Mouse (Mus musculus): ENCODE results near the gene Gmppb. TPM values are rescaled to one million over a fixed set of nuclear protein-coding genes. Genes with fewer than 3 reads are reported as not detected.
A peak's percentile ranks its signal among the peaks of the same experiment; 100 is the strongest.

Gmppb gene
- polyA plus RNA-seq, 1 experiment from 2014 or later = 61.8 TPM

DNA sequence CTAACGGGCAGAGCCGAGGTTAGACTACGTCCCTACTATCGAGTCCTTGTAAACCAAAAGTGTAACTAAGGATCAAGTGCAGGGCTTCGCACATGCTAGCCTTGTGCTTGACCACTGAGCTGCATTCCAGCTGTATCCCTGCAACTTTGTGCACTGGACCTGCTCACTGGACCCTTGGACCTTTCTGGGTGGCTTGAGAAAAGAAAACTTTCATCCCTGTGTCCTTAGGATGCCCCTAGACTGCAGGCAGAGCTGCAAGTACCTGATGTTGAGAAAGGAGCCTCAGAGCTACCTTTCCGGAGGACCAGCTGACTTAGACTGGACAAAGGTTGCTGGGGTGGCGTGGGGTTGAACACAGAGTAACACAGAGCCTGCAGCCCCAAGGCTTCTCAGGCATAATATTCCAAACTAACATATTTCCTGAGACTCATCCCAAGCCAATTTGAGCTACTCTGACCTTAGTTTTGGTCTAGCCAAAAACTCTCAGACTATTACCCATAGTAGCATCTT lies 41.6 kb downstream of the Gmppb start:
- Histone ChIP-seq H3K4me1 (replicated peaks) (peaks cover 13% of the 10 kb centered on the region; the same call in 1 of the 2 replicates), H3K4me3 (replicated peaks) (no peak overlapping the region), H3K36me3 (peaks cover 36% of the 10 kb centered on the region), H3K27ac (no peak overlapping the region), H3K27me3 (replicated peaks) (no peaks in the 10 kb centered on the region), H3K9ac (no peak overlapping the region), H3K4me2 (replicated peaks) (no peak overlapping the region), H3K9me3 (no peaks in the 10 kb centered on the region)
- no peak for ATAC-seq
- WGBS = 97% methylated on average over 7 of the region's 7 CpGs

DNA sequence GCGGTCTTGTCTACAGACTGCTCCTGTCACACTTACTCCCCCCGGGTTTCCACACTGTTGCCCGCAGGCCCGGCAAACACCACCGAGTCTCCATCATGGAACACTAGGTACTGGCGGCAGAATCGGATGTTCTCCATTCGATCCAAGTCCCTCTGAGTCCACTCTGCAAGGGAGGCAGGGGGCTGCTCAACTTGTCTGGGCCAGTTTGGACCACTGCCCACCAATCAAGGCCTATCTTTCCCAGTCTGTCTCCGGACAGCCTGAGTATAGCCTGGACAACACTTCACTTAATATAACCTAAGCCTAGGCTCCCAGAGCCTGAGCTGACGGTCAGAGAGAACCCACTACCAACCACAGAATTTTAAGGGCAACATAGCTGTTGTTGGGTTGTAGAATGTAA lies 44.5 kb downstream of the Gmppb start:
- Histone ChIP-seq H3K27me3 (replicated peaks) (no peaks in the 10 kb centered on the region), H3K36me3 (peaks cover 22% of the 10 kb centered on the region), H3K4me3 (replicated peaks) (peak overlapping the region; percentile 82), H3K27ac (no peak overlapping the region), H3K9ac (peak overlapping the region; percentile 90), H3K4me2 (replicated peaks) (peak overlapping the region; percentile 97), H3K9me3 (no peaks in the 10 kb centered on the region), H3K4me1 (replicated peaks) (peaks cover 23% of the 10 kb centered on the region)
- 71% methylated on average over 10 of the region's 10 CpGs for WGBS
- no peak for ATAC-seq

DNA sequence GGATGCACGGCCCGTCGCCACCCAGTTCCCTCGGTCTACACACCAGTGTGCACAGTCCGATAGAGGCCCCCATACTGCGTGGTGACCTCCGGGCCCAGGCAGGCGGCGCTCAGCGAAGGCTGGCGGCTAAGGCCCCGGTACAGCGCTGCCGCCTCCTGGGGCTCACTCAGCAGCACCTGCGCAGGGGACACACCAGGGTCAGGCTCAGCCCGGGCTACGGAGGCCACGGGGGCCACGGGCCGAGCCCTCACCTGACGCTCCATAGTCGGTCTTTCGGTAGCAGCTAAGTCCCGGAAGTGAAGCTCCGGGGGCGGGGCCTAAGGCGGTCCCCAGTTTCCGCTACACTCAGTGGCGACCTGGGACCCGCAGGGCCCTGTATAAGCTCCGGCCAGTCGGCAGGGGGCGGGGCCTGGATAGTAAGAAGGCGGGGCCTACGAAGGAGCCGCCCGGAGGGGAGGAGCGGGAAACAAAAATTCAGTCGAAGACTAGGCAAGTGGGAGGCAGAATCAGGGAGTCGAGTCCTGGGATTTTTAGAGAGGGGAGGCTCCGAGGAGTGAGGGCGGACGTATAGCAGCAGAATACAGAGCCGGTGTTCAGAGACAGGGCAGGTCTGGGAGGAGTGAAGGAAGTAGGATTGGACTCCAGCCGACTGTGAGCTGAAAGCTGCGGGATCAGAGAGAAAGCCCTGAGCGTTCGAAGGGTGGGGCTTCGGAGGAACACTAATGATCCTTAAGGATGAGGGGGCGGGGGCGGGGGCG lies 45.3 kb downstream of the Gmppb start, which contains the start of gene Apeh:
Apeh (minus strand) TSS at position 423 of the 758 bp plus-strand sequence.
- Histone ChIP-seq H3K27ac (peak within 1 kb of the TSS; percentile 86), H3K9me3 (no peaks in the 10 kb centered on the region), H3K4me1 (replicated peaks) (peaks cover 24% of the 10 kb centered on the region), H3K27me3 (replicated peaks) (no peaks in the 10 kb centered on the region), H3K9ac (peak within 1 kb of the TSS; percentile 90), H3K4me3 (replicated peaks) (peak within 1 kb of the TSS; percentile 82), H3K36me3 (peaks cover 20% of the 10 kb centered on the region), H3K4me2 (replicated peaks) (peak within 1 kb of the TSS; percentile 97)
- ATAC-seq = peak; percentile 96
- WGBS = under 1% methylated on average over 52 of the region's 52 CpGs

DNA sequence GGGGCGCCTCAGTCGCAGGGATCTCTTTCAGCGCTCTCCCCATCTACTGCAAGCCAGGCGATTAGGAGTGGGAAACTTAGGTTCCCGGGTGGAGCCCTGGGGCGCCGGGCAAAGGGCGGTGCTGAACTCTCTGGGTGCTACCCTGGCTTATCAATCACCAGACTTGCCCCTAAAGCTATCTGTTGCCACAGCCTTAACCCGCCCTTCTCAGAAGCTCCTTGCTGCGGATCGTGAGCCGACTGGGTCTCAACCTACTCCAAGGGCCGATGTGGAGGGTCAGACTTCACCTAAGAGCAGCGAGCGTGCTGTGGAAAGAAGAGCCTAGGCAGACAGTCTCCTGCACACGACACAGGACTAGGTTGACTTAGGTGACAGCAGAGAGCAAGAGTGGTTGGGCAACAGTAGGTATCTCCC lies 46.0 kb downstream of the Gmppb start:
- Histone ChIP-seq H3K4me3 (replicated peaks) (peak overlapping the region; percentile 82), H3K27ac (peak overlapping the region; percentile 86)
- peak; percentile 77 for ATAC-seq

DNA sequence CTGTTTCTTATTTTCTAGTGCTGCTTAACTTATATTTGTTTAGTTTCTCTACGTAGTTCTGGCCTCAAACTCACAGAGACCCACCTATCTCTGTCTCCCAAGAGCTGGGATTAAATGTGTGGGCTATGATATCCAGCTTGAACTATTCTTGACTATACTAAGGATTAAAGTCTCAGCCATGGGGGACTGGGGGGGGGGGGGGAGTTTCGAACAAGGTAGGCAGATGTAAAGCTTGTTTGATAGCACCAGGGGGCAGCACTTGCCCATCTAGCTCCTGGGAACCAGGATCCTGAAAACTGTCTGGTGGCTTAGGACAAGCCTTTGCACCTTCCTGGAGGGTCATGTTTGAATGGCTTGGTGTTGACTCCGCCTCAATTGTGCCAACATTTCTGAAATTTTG lies 46.5 kb downstream of the Gmppb start:
- Histone ChIP-seq H3K27ac (peak overlapping the region; percentile 86; the same call in 1 of the 2 replicates), H3K36me3 (peaks cover 11% of the 10 kb centered on the region), H3K9me3 (no peaks in the 10 kb centered on the region), H3K4me3 (replicated peaks) (peak overlapping the region; percentile 82), H3K4me2 (replicated peaks) (peak overlapping the region; percentile 97), H3K4me1 (replicated peaks) (peaks cover 24% of the 10 kb centered on the region), H3K9ac (peak overlapping the region; percentile 90), H3K27me3 (replicated peaks) (no peaks in the 10 kb centered on the region)
- 5% methylated on average over 3 of the region's 3 CpGs for WGBS
- ATAC-seq = 0 out of 2 replicates have a peak, but pooled peaks have one; percentile 12

More for the DNA sequence above, 46.0 kb downstream of the Gmppb start:
- no peaks in the 10 kb centered on the region for H3K27me3 ChIP-seq (replicated peaks)
- under 1% methylated on average over 15 of the region's 16 CpGs for WGBS
- H3K4me1 ChIP-seq (replicated peaks) = peaks cover 24% of the 10 kb centered on the region
- H3K36me3 ChIP-seq = peaks cover 14% of the 10 kb centered on the region
- H3K9ac ChIP-seq = peak overlapping the region; percentile 90
- H3K4me2 ChIP-seq (replicated peaks) = peak overlapping the region; percentile 97
- H3K9me3 ChIP-seq = no peaks in the 10 kb centered on the region

DNA sequence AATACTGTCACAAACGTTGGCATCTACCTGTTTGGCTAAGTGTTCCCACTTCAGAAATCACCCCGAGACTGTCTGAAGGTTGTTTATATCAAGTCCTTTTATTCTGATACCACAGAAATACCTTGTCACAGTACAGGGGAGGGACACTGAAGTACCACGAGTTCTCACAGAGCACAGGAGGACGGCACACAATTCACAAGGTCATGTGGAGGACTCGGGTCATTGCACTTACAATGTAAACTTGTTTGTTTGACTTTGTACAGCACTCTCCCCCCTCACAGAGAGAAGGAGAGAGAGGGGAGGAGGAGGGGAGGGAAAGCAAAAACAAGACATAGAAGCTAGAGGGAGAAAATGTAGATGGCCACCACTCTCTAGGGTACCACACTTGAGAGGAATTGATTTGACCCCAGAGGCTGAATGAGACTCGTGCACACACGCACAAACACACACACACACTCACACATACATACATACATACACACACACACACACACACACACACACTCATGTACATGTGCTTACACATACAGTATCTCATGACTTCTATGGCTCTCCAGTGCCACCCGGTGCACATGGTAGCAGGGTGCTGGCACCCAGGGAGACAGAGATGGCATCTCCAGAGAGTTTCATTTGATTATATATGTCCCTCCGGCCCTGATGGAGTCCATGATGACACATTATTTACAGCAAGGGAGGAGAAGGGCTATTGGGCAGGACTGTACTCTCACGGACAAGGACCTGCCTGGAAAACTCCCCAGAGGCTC lies 47.1 kb downstream of the Gmppb start:
- H3K9me3 ChIP-seq = no peaks in the 10 kb centered on the region
- 52% methylated on average over 10 of the region's 10 CpGs for WGBS
- H3K27me3 ChIP-seq (replicated peaks) = no peaks in the 10 kb centered on the region
- no peak for ATAC-seq
- peaks cover 24% of the 10 kb centered on the region for H3K4me1 ChIP-seq (replicated peaks)
- H3K4me2 ChIP-seq (replicated peaks) = no peak overlapping the region
- H3K27ac ChIP-seq = no peak overlapping the region
- H3K9ac ChIP-seq = no peak overlapping the region
- peaks cover 10% of the 10 kb centered on the region for H3K36me3 ChIP-seq
- no peak overlapping the region for H3K4me3 ChIP-seq (replicated peaks)

DNA sequence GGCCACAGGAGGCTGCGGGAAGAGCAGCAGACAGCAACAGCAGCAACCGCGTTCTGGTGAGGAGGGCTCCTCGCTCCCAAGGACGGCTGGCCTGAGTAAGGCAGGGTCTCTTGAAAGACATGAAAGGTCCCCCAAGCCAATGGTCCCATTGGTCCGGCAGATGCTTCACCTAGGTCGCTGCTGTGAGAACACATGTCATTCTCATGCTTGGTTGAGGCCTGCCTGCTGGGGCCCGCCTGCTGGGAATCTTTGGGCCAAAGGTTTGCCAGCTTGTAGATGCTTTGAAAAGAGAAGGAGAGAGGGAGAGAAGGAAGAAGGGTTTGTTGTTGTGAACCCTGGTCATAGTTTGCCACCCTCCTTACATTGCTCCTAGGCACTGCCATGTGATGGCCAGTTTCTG lies 50.6 kb downstream of the Gmppb start:
- WGBS = 84% methylated on average over 8 of the region's 8 CpGs
- Histone ChIP-seq H3K27ac (no peak overlapping the region), H3K4me1 (replicated peaks) (peaks cover 20% of the 10 kb centered on the region), H3K9ac (no peak overlapping the region), H3K27me3 (replicated peaks) (no peaks in the 10 kb centered on the region), H3K4me3 (replicated peaks) (no peak overlapping the region), H3K36me3 (no peaks in the 10 kb centered on the region), H3K9me3 (no peaks in the 10 kb centered on the region), H3K4me2 (replicated peaks) (no peak overlapping the region)
- ATAC-seq = no peak

Other genes with a start within 250 kb of the Gmppb start
- gene Rbm6, start 176.0 kb upstream of the Gmppb start, polyA plus RNA-seq (2015; fragmentation: Nextera tagmentation; extraction: Ambion mirVana) = 67.2 and 70.5 TPM in 2 replicates
- gene Mon1a, start 161.1 kb upstream of the Gmppb start, polyA plus RNA-seq (2015; fragmentation: Nextera tagmentation; extraction: Ambion mirVana) = 18.5 and 20.7 TPM in 2 replicates
- gene Mst1r, start 142.4 kb upstream of the Gmppb start, polyA plus RNA-seq (2015; fragmentation: Nextera tagmentation; extraction: Ambion mirVana) = 11.4 and 14.2 TPM in 2 replicates
- gene Actl11, start 120.8 kb upstream of the Gmppb start, polyA plus RNA-seq (2015; fragmentation: Nextera tagmentation; extraction: Ambion mirVana) = not detected in 2 replicates
- gene Camkv, start 113.6 kb upstream of the Gmppb start, polyA plus RNA-seq (2015; fragmentation: Nextera tagmentation; extraction: Ambion mirVana) = 1.9 and 2.2 TPM in 2 replicates
- 17.7 and 17.9 TPM in 2 replicates for gene Traip, start 99.1 kb upstream of the Gmppb start, polyA plus RNA-seq (2015; fragmentation: Nextera tagmentation; extraction: Ambion mirVana)
- gene Uba7, start 73.7 kb upstream of the Gmppb start, polyA plus RNA-seq (2015; fragmentation: Nextera tagmentation; extraction: Ambion mirVana) = 29.9 and 32.4 TPM in 2 replicates
- 5.7 and 7.2 TPM in 2 replicates for gene Gm20661, start 66.2 kb upstream of the Gmppb start, polyA plus RNA-seq (2015; fragmentation: Nextera tagmentation; extraction: Ambion mirVana)
- gene Inka1, start 63.4 kb upstream of the Gmppb start, polyA plus RNA-seq (2015; fragmentation: Nextera tagmentation; extraction: Ambion mirVana) = 40.3 and 41.8 TPM in 2 replicates
- gene Cdhr4, start 56.7 kb upstream of the Gmppb start, polyA plus RNA-seq (2015; fragmentation: Nextera tagmentation; extraction: Ambion mirVana) = 8.4 and 9.4 TPM in 2 replicates
- 0.10 and 0.42 TPM in 2 replicates for gene Gm20662, start 52.9 kb upstream of the Gmppb start, polyA plus RNA-seq (2015; fragmentation: Nextera tagmentation; extraction: Ambion mirVana)
- 41.7 and 42.1 TPM in 2 replicates for gene Ip6k1, start 46.7 kb upstream of the Gmppb start, polyA plus RNA-seq (2015; fragmentation: Nextera tagmentation; extraction: Ambion mirVana)
- gene Amigo3, start 3.9 kb downstream of the Gmppb start, polyA plus RNA-seq (2015; fragmentation: Nextera tagmentation; extraction: Ambion mirVana) = 3.1 and 3.2 TPM in 2 replicates
- gene Mst1, start 31.2 kb downstream of the Gmppb start, polyA plus RNA-seq (2015; fragmentation: Nextera tagmentation; extraction: Ambion mirVana) = 0.98 and 2.2 TPM in 2 replicates
- gene Rnf123, start 34.1 kb downstream of the Gmppb start, polyA plus RNA-seq (2015; fragmentation: Nextera tagmentation; extraction: Ambion mirVana) = 18.6 and 23.7 TPM in 2 replicates
- gene Apeh, start 45.4 kb downstream of the Gmppb start, polyA plus RNA-seq (2015; fragmentation: Nextera tagmentation; extraction: Ambion mirVana) = 76.5 and 96.8 TPM in 2 replicates
- gene Bsn, start 141.1 kb downstream of the Gmppb start, polyA plus RNA-seq (2015; fragmentation: Nextera tagmentation; extraction: Ambion mirVana) = 4.7 and 4.9 TPM in 2 replicates
- 72.9 and 75.1 TPM in 2 replicates for gene Dag1, start 214.7 kb downstream of the Gmppb start, polyA plus RNA-seq (2015; fragmentation: Nextera tagmentation; extraction: Ambion mirVana)
- gene Nicn1, start 241.2 kb downstream of the Gmppb start, polyA plus RNA-seq (2015; fragmentation: Nextera tagmentation; extraction: Ambion mirVana) = 28.9 and 29.5 TPM in 2 replicates
- 20.9 and 23.2 TPM in 2 replicates for gene Amt, start 247.6 kb downstream of the Gmppb start, polyA plus RNA-seq (2015; fragmentation: Nextera tagmentation; extraction: Ambion mirVana)